Mouse (Mus musculus) liver, embryonic 13.5 days (tissue): ENCODE data around the gene Pou2f3. TPM values are rescaled to one million over a fixed set of nuclear protein-coding genes. Genes with fewer than 3 reads are reported as not detected.

Experiments used
- ATAC-seq: fragments of 200-750 bp; cut with Nextera tagmentation; 2 replicates; pipeline ENCODE4 v1.8.0; 2017; ENCODE audit warnings: low read depth, mild to moderate bottlenecking, moderate number of reproducible peaks, moderate library complexity
- DNase-seq: peaks from one replicate; pipeline ENCODE4 v3.0.0; 2022
- H3K27ac ChIP-seq: fragments of 300-500 bp; sonication (generic); 2 replicates; pipeline ENCODE4 v1.5.1; 2015; ENCODE audit warnings: moderate library complexity, mild to moderate bottlenecking, inconsistent platforms
- H3K27me3 ChIP-seq: fragments of 300-500 bp; sonication (generic); 2 replicates; pipeline ENCODE4 v1.6.1; 2015; ENCODE audit warnings: mild to moderate bottlenecking, inconsistent platforms
- H3K36me3 ChIP-seq: fragments of 300-500 bp; sonication (generic); 2 replicates; pipeline ENCODE4 v1.6.1; 2015; ENCODE audit warnings: mild to moderate bottlenecking, inconsistent platforms
- H3K4me1 ChIP-seq: fragments of 300-500 bp; sonication (generic); replicated peaks from 2 replicates; pipeline ENCODE4 v1.6.1; 2015; ENCODE audit warnings: inconsistent platforms
- H3K4me2 ChIP-seq: fragments of 300-500 bp; sonication (generic); 2 replicates; pipeline ENCODE4 v1.6.1; 2015; ENCODE audit warnings: inconsistent platforms, mild to moderate bottlenecking, moderate library complexity
- H3K4me3 ChIP-seq: fragments of 300-500 bp; sonication (generic); replicated peaks from 2 replicates; pipeline ENCODE4 v1.5.1; 2015; ENCODE audit warnings: mild to moderate bottlenecking, inconsistent platforms
- H3K9ac ChIP-seq: fragments of 300-500 bp; sonication (generic); 2 replicates; pipeline ENCODE4 v1.6.1; 2015; ENCODE audit warnings: mild to moderate bottlenecking, inconsistent platforms
- H3K9me3 ChIP-seq: fragments of 300-500 bp; sonication (generic); replicated peaks from 2 replicates; pipeline ENCODE4 v1.6.1; 2016; ENCODE audit warnings: inconsistent platforms
- WGBS: fragments of 180-500 bp; shearing (Covaris S2); methylation state at CpG from one replicate; pipeline ENCODE4 v1.1.7; 2015; ENCODE audit not compliant: insufficient replicate concordance; 5-methylcytosine and 5-hydroxymethylcytosine counted together
- polyA plus RNA-seq: library from polyadenylated mRNA; unstranded; fragments of >200 nt; fragmentation: Nextera tagmentation; extraction: Ambion mirVana; gene quantifications from 2 replicates; pipeline ENCODE4 v1.2.1, GENCODE M21; 2015

Pou2f3 gene
- polyA plus RNA-seq, 1 experiment from 2014 or later: not detected

DNA sequence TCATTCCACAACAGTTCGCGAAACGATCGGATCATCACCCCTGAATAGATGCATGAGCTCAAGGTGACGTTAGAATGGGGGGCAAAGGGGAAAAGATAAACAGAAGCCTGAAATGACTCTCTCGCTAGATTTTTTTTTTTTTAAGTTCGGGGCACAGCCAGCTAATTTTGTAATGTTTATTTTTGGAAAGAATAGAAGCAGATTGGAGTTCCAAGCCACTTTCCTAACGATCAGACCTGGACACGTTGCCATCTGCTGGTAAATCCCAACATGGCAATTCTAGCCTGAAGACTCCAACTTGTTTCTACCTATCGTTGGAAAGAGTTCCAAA, 103.0 kb downstream of the Pou2f3 start, which contains the start of gene Arhgef12:
Gene Arhgef12, minus strand, starts transcription at position 53 of the 331 bp plus-strand sequence.
- H3K4me2 ChIP-seq: peak within 1 kb of the TSS; percentile 77
- DNase-seq (no peak), ATAC-seq (no peak)
- H3K27me3 ChIP-seq: peaks cover 63% of the 10 kb centered on the region
- H3K27ac ChIP-seq: peak within 1 kb of the TSS; percentile 98
- H3K4me3 ChIP-seq: peak within 1 kb of the TSS; percentile 92
- H3K36me3 ChIP-seq: no peaks in the 10 kb centered on the region
- WGBS: 37% methylated on average over 10 of the region's 10 CpGs
- peak within 1 kb of the TSS; percentile 98 for H3K9ac ChIP-seq
- H3K4me1 ChIP-seq: peaks cover 50% of the 10 kb centered on the region
- no peaks in the 10 kb centered on the region for H3K9me3 ChIP-seq

GRCm38 (mm10) chr9:43106426-43107186, 103.6 kb downstream of the Pou2f3 start:
- DNase-seq: no peak
- peak overlapping the region; percentile 98 for H3K27ac ChIP-seq
- H3K9me3 ChIP-seq: no peaks in the 10 kb centered on the region
- H3K36me3 ChIP-seq: no peaks in the 10 kb centered on the region
- peak overlapping the region; percentile 77 for H3K4me2 ChIP-seq
- no peak for ATAC-seq
- H3K4me3 ChIP-seq: peak overlapping the region; percentile 92
- 21% methylated on average over 22 of the region's 22 CpGs for WGBS
- H3K4me1 ChIP-seq: peaks cover 55% of the 10 kb centered on the region
- H3K27me3 ChIP-seq: peaks cover 57% of the 10 kb centered on the region
- H3K9ac ChIP-seq: peak overlapping the region; percentile 98

DNA sequence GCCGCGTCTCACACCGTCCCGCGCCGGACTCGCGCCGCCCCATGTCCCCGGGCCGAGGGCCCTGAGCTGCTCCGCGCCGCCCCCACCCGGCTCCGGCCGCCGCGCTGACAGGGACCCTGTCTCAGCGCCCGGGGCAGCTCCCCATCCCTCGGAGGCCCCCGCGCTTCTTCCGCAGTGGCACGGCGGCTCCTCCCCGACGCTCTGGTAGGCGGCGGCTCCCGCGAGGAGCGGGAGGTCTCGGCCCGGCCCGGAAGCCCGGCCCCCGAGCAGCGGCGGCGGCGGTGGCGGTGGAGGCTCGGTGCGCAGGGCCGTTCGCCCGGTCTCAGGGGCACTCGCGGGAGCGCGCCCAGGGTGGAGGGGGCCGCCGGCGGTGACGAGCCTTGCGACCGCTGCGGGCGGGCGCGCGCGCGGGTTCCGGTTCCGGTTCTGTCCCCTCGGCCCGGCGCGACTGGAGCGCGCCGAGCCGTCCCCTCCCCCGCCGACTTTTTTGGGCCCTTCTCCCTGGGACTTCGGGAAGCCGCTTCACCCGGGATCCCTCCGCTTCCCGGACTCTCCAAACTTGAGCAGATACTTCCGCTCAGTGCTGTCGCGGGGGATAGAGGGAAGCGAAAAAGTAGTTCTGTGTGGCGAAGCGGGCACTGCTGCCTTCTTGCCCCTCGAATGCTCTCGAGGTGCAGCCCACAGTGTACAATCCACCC, 104.4 kb downstream of the Pou2f3 start:
- Histone ChIP-seq H3K27ac (peak overlapping the region; percentile 98), H3K27me3 (peaks cover 49% of the 10 kb centered on the region), H3K4me1 (peaks cover 63% of the 10 kb centered on the region), H3K9ac (peak overlapping the region; percentile 98), H3K9me3 (no peaks in the 10 kb centered on the region), H3K4me3 (peak overlapping the region; percentile 92), H3K4me2 (peak overlapping the region; percentile 77), H3K36me3 (no peaks in the 10 kb centered on the region)
- DNase-seq: peak; percentile 69
- under 1% methylated on average over 81 of the region's 91 CpGs for WGBS
- peak; percentile 66 for ATAC-seq

GRCm38 (mm10) chr9:43104873-43105663, 105.1 kb downstream of the Pou2f3 start:
- under 1% methylated on average over 40 of the region's 40 CpGs for WGBS
- Histone ChIP-seq H3K36me3 (no peaks in the 10 kb centered on the region), H3K4me3 (peak overlapping the region; percentile 92), H3K27ac (peak overlapping the region; percentile 98), H3K4me1 (peaks cover 66% of the 10 kb centered on the region), H3K27me3 (peaks cover 42% of the 10 kb centered on the region), H3K9ac (peak overlapping the region; percentile 98), H3K9me3 (no peaks in the 10 kb centered on the region), H3K4me2 (peak overlapping the region; percentile 77)
- DNase-seq (no peak), ATAC-seq (peak; percentile 56)

DNA sequence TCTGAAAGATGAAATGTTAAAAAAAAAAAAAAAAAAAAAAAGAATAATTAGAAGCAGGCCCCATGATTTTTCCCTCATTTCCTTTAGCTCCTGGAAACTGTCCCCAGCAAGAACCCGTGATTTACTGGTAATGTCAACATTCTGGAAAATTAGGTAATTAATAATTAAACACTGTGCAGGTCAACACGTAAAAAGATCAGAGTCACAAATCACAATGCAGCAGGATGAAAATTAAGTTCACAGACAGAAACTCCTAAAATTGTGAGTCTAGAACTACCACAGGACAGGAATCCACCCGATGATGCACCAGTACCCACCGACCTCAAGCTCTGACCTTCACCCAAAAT, 105.7 kb downstream of the Pou2f3 start:
- peak overlapping the region; percentile 77 for H3K4me2 ChIP-seq
- H3K27ac ChIP-seq: peak overlapping the region; percentile 98
- peaks cover 70% of the 10 kb centered on the region for H3K4me1 ChIP-seq
- H3K27me3 ChIP-seq: peaks cover 39% of the 10 kb centered on the region
- H3K9me3 ChIP-seq: no peaks in the 10 kb centered on the region
- H3K4me3 ChIP-seq: peak overlapping the region; percentile 92
- H3K9ac ChIP-seq: peak overlapping the region; percentile 98
- 11% methylated on average over 4 of the region's 4 CpGs for WGBS
- H3K36me3 ChIP-seq: no peaks in the 10 kb centered on the region
- no peak for ATAC-seq
- DNase-seq: no peak

GRCm38 (mm10) chr9:43103675-43104299, 106.4 kb downstream of the Pou2f3 start:
- ATAC-seq: no peak
- Histone ChIP-seq H3K9ac (peak overlapping the region; percentile 98), H3K4me1 (peaks cover 66% of the 10 kb centered on the region), H3K9me3 (no peaks in the 10 kb centered on the region), H3K4me2 (peak overlapping the region; percentile 77), H3K36me3 (no peaks in the 10 kb centered on the region), H3K4me3 (peak overlapping the region; percentile 92), H3K27ac (peak overlapping the region; percentile 98), H3K27me3 (peaks cover 32% of the 10 kb centered on the region)
- 31% methylated on average over 4 of the region's 4 CpGs for WGBS
- no peak for DNase-seq

DNA sequence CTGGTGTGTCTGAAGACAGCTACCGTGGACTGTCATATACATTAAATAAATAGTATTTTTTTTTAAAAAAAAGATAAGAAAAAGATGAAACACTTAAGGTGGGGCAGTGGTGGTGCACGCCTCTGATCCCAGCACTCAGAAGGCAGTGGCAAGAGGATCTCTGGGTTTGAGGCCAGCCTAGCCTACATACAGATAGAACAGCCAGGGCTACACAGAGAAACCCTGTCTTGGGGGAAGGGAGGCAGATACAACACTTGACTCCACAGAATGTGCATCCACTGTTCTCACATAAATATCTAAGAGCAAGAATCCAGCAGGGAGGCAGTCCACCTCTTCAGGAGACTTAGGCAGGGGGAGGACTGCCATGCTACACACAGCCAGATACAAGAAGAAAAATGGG, 107.2 kb downstream of the Pou2f3 start:
- ATAC-seq (no peak; the same call in 1 of the 2 replicates), DNase-seq (peak; percentile 35)
- H3K9ac ChIP-seq: peak overlapping the region; percentile 98
- H3K4me3 ChIP-seq: peak overlapping the region; percentile 92
- no peaks in the 10 kb centered on the region for H3K9me3 ChIP-seq
- peaks cover 24% of the 10 kb centered on the region for H3K27me3 ChIP-seq
- H3K4me1 ChIP-seq: peaks cover 66% of the 10 kb centered on the region
- peak overlapping the region; percentile 77 for H3K4me2 ChIP-seq
- H3K36me3 ChIP-seq: no peaks in the 10 kb centered on the region
- 40% methylated on average over 2 of the region's 2 CpGs for WGBS
- H3K27ac ChIP-seq: peak overlapping the region; percentile 98

- Histone ChIP-seq H3K9ac (peak overlapping the region; percentile 98), H3K27ac (peak overlapping the region; percentile 98), H3K36me3 (no peaks in the 10 kb centered on the region), H3K9me3 (no peaks in the 10 kb centered on the region), H3K4me1 (peaks cover 66% of the 10 kb centered on the region), H3K4me2 (peak overlapping the region; percentile 77), H3K27me3 (peaks cover 17% of the 10 kb centered on the region), H3K4me3 (peak overlapping the region; percentile 92)
- WGBS: 26% methylated on average over 8 of the region's 8 CpGs
- ATAC-seq (peak; percentile 87), DNase-seq (peak; percentile 84)
Measured at GRCm38 (mm10) chr9:43101936-43102595, 108.1 kb downstream of the Pou2f3 start.

GRCm38 (mm10) chr9:43098922-43099321, 111.2 kb downstream of the Pou2f3 start:
- Histone ChIP-seq H3K27ac (no peak overlapping the region), H3K9me3 (no peaks in the 10 kb centered on the region), H3K4me2 (peak overlapping the region; percentile 28), H3K27me3 (peaks cover 7% of the 10 kb centered on the region; the same call in 1 of the 2 replicates), H3K4me3 (no peak overlapping the region), H3K4me1 (peaks cover 78% of the 10 kb centered on the region), H3K9ac (no peak overlapping the region), H3K36me3 (no peaks in the 10 kb centered on the region)
- DNase-seq (no peak), ATAC-seq (no peak)
- WGBS: 15% methylated on average over 4 of the region's 4 CpGs

GRCm38 (mm10) chr9:43097801-43098557, 112.2 kb downstream of the Pou2f3 start:
- H3K4me1 ChIP-seq: peaks cover 72% of the 10 kb centered on the region
- no peak overlapping the region for H3K27ac ChIP-seq
- DNase-seq: no peak
- WGBS: 69% methylated on average over 3 of the region's 3 CpGs
- no peak for ATAC-seq
- H3K36me3 ChIP-seq: no peaks in the 10 kb centered on the region
- H3K4me2 ChIP-seq: no peak overlapping the region
- no peak overlapping the region for H3K4me3 ChIP-seq
- H3K9ac ChIP-seq: no peak overlapping the region
- peaks cover 10% of the 10 kb centered on the region; the same call in 1 of the 2 replicates for H3K27me3 ChIP-seq
- no peaks in the 10 kb centered on the region for H3K9me3 ChIP-seq
